Mouse (Mus musculus) spleen, adult 2 months (tissue): ENCODE results near the gene Atp6v0b.

Experiments
- CTCF ChIP-seq: fragments of 200-500 bp; IDR thresholded peaks from 2 replicates; pipeline ENCODE4 v1.5.1; 2011; ENCODE audit warnings: mild to moderate bottlenecking, inconsistent platforms; ENCODE audit not compliant: insufficient read depth, insufficient read length, insufficient replicate concordance; ENCODE audit errors: extremely low read depth
- POLR2A ChIP-seq: fragments of 200-500 bp; IDR thresholded peaks from 2 replicates; pipeline ENCODE4 v1.6.1; 2011; ENCODE audit warnings: low read depth, low read length, inconsistent platforms

DNA sequence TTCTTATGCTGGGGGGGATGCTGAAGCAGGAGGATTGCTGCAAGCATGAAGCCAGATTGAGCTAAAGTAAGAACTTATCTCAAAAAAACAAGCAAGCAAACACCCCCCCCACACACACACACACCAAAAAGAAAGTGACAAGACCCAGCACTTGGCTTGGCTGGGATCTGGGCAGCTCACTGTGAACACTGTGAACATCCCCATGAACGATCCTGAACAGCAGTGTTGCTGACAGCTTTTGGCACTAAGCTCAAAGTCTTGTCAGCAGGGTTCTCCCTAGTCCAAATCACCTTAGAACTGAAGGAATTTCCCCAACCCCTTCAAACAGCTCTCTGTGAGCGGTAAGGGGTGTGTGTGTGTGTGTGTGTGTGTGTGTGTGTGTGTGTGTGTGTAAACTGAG lies 36.3 kb upstream of the Atp6v0b start:
- TF ChIP-seq CTCF (no peak), POLR2A (no peak)
